Comparison of ENCODE assay signal across 17 mouse cellular contexts in the genomic region with DNA sequence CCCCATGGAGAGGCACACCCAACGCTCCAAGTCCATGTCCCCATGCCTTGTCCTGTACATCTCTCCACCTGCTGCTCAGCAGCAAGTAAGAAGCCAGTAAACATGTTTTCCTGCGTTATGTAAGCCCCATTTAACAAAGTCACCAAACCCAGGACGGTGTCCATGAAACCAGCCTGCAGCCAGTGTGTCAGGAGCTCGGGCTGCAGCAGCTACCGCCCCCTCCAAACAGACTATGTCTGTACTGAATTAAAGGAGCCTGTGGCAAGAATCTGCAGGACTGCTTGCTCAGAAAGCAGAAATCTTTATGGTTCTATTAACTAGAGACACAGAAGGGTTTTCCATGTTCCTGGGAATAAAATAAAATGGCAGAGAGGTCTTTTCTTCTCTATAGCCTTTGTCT.
"Had no signal": no experiment of that assay in that cellular context is flagged by ENCODE, and none has a peak within 500 bp of the region (broad histone marks: within the 10 kb centered on the region; RNA-seq: fewer than 3 reads in every experiment).

No protein-coding gene starts in this region.

- H3K27ac ChIP-seq: lung, embryonic 15.5 days; macrophage; midbrain, embryonic 13.5 days; midbrain, embryonic 15.5 days; neural tube, embryonic 12.5 days; stomach, embryonic 15.5 days; stomach, postnatal 0 days had no signal

- ATAC-seq: liver, postnatal 0 days; lung, postnatal 0 days; midbrain, embryonic 13.5 days; midbrain, embryonic 15.5 days had no signal

- H3K4me3 ChIP-seq: lung, embryonic 15.5 days; megakaryocyte, embryonic 14.5 days; midbrain, embryonic 13.5 days; midbrain, embryonic 15.5 days; neural tube, embryonic 12.5 days; stomach, embryonic 15.5 days had no signal

- DNase-seq: liver, postnatal 0 days; lung, adult 2 months; lung, postnatal 14 days; lung, postnatal 36 days; right cerebral cortex, postnatal 25 days; thymus, adult 2 months; thymus, postnatal 25 days; thymus, postnatal 4 days had no signal
